Mouse (Mus musculus) urinary bladder, postnatal 10 days (tissue): ENCODE data around the gene Cad.

Experiments used
- DNase-seq: peaks from one replicate; pipeline ENCODE4 v3.0.0; 2022; ENCODE audit warnings: low spot score

Gene Cad

GRCm38 (mm10) chr5:31110781-31111180, 56.2 kb downstream of the Cad start:
- DNase-seq, result no peak

- DNase-seq, result no peak
These were observed 61.8 kb downstream of the Cad start, which contains the start of gene Trim54 for GRCm38 (mm10) chr5:31116354-31116753. TSS of gene Trim54 (plus strand) at chr5:31116712.

GRCm38 (mm10) chr5:31116912-31117311, 62.3 kb downstream of the Cad start:
- no peak for DNase-seq

GRCm38 (mm10) chr5:31121111-31121510, 66.5 kb downstream of the Cad start:
- DNase-seq, result no peak

- DNase-seq, result no peak
These were observed 68.9 kb downstream of the Cad start for GRCm38 (mm10) chr5:31123481-31123880.

- DNase-seq, result no peak
These were observed 71.5 kb downstream of the Cad start for GRCm38 (mm10) chr5:31126050-31126449.
